ENCODE assay signal across 18 mouse cellular contexts in the genomic region with DNA sequence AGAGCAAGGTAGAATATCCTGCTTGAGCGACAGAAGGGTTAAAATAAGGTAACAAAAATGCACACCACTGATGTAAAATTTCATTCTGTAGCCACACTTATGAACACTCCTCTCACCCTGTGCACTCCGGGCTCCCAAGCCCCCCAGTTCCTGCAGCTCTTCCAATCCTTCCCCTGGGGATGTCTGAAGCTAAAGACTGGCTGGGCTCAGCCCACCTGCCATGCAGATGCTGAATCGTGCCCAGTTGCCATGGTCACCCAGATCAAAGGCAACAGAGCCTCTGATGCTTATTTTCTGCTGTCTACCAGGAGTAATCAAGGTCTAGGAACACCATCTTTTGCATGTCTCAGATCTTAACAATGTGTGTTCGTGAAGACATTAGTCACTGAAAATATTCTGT.
A peak's percentile ranks its signal among the peaks of the same experiment; 100 is the strongest.
DNase-seq lines count a peak whose midpoint lies in the region; ATAC-seq lines count a peak whose summit lies in the region.
"Had no signal": no experiment of that assay in that cellular context is flagged by ENCODE, and none has a peak within 500 bp of the region (broad histone marks: within the 10 kb centered on the region; RNA-seq: fewer than 3 reads in every experiment).

No protein-coding gene starts in this region.

- H3K27ac ChIP-seq in forebrain, embryonic 10.5 days = no peak overlapping the region
- H3K27ac ChIP-seq in forebrain, embryonic 16.5 days (ENCODE audit: low read length) = no peak overlapping the region
- no peak overlapping the region for H3K27ac ChIP-seq in midbrain, embryonic 11.5 days (ENCODE audit: low read depth, low read length)
- H3K27ac ChIP-seq: embryonic facial prominence, embryonic 15.5 days; heart, embryonic 10.5 days had no signal

- H3K4me3 ChIP-seq in forebrain, embryonic 10.5 days = no peak overlapping the region
- H3K4me3 ChIP-seq in forebrain, embryonic 16.5 days (replicated peaks; ENCODE audit: low read length) = no peak overlapping the region
- H3K4me3 ChIP-seq in midbrain, embryonic 11.5 days (ENCODE audit: low read depth, low read length) = no peak overlapping the region
- H3K4me3 ChIP-seq: embryonic facial prominence, embryonic 15.5 days; heart, embryonic 10.5 days had no signal

- peak; percentile 20 for DNase-seq in forebrain, embryonic 10.5 days (ENCODE audit: extremely low spot score, low spot score)
- peak; percentile 2 for DNase-seq in retina, embryonic 14.5 days (ENCODE audit: low spot score)
- DNase-seq in retina, postnatal 1 day = no peak
- DNase-seq in midbrain, embryonic 11.5 days (ENCODE audit: low spot score, missing footprints) = peak; percentile 70
- DNase-seq in layer of hippocampus, postnatal 25 days (ENCODE audit: extremely low spot score in 1 of 2, low spot score in 1 of 2) = no peak
- no peak for DNase-seq in cerebellum, postnatal 25 days
- no peak for DNase-seq in heart, postnatal 4 days
- DNase-seq: cerebellum, postnatal 14 days; gastrocnemius, postnatal 14 days; heart, postnatal 10 days; kidney, adult 9 months; kidney, postnatal 4 days; liver; liver, postnatal 0 days; lung, postnatal 36 days had no signal

- WGBS in forebrain, embryonic 10.5 days = 57% methylated on average over 4 of the region's 4 CpGs
- 42% methylated on average over 4 of the region's 4 CpGs for WGBS in forebrain, embryonic 16.5 days
- WGBS in midbrain, embryonic 11.5 days = 48% methylated on average over 4 of the region's 4 CpGs

- peaks cover 11% of the 10 kb centered on the region; the same call in 1 of the 2 replicates for H3K36me3 ChIP-seq in forebrain, embryonic 10.5 days (replicated peaks)
- no peaks in the 10 kb centered on the region for H3K36me3 ChIP-seq in forebrain, embryonic 16.5 days (ENCODE audit: control insufficient read depth, insufficient read depth)
- H3K36me3 ChIP-seq in midbrain, embryonic 11.5 days (ENCODE audit: control insufficient read depth, insufficient read depth, low read length) = no peaks in the 10 kb centered on the region; the same call in 1 of the 2 replicates
- H3K36me3 ChIP-seq: embryonic facial prominence, embryonic 15.5 days had no signal

- H3K4me1 ChIP-seq in forebrain, embryonic 10.5 days = peaks cover 5% of the 10 kb centered on the region
- H3K4me1 ChIP-seq in forebrain, embryonic 16.5 days (replicated peaks; ENCODE audit: control insufficient read depth, insufficient read depth, low read length) = 0 out of 2 replicates have a peak, but pooled peaks cover 2% of the 10 kb centered on the region
- H3K4me1 ChIP-seq in midbrain, embryonic 11.5 days (ENCODE audit: control insufficient read depth, insufficient read depth, low read length) = no peaks in the 10 kb centered on the region
- H3K4me1 ChIP-seq: embryonic facial prominence, embryonic 15.5 days; heart, embryonic 10.5 days had no signal

- ATAC-seq in forebrain, embryonic 16.5 days = no peak
- peak; percentile 66; the same call in 1 of the 2 replicates for ATAC-seq in midbrain, embryonic 11.5 days (ENCODE audit: low FRiP score)
- ATAC-seq: liver, postnatal 0 days had no signal

- no peaks in the 10 kb centered on the region for H3K27me3 ChIP-seq in forebrain, embryonic 10.5 days (ENCODE audit: poor library complexity, severe bottlenecking)
- no peaks in the 10 kb centered on the region for H3K27me3 ChIP-seq in forebrain, embryonic 16.5 days (replicated peaks; ENCODE audit: control insufficient read depth, insufficient read depth, low read length)
- no peaks in the 10 kb centered on the region for H3K27me3 ChIP-seq in midbrain, embryonic 11.5 days (ENCODE audit: control insufficient read depth, insufficient read depth, low read length)
- H3K27me3 ChIP-seq: embryonic facial prominence, embryonic 15.5 days had no signal

- no peak overlapping the region for H3K4me2 ChIP-seq in forebrain, embryonic 16.5 days (ENCODE audit: low read length)
- no peak overlapping the region for H3K4me2 ChIP-seq in midbrain, embryonic 11.5 days
- H3K4me2 ChIP-seq: embryonic facial prominence, embryonic 15.5 days had no signal

- H3K9me3 ChIP-seq in forebrain, embryonic 10.5 days = no peaks in the 10 kb centered on the region
- no peaks in the 10 kb centered on the region for H3K9me3 ChIP-seq in forebrain, embryonic 16.5 days (ENCODE audit: control insufficient read depth, low read length)
- H3K9me3 ChIP-seq in midbrain, embryonic 11.5 days (ENCODE audit: control insufficient read depth, low read length) = no peaks in the 10 kb centered on the region
- H3K9me3 ChIP-seq: embryonic facial prominence, embryonic 15.5 days; heart, embryonic 10.5 days had no signal

- H3K9ac ChIP-seq in forebrain, embryonic 16.5 days (replicated peaks; ENCODE audit: low read depth, low read length) = no peak overlapping the region
- no peak overlapping the region for H3K9ac ChIP-seq in midbrain, embryonic 11.5 days (ENCODE audit: low read length)
- H3K9ac ChIP-seq: embryonic facial prominence, embryonic 15.5 days; liver, postnatal 0 days had no signal

Comparison
In these comparisons a context has a peak if more than half of its experiments do, and no peak if none do; other contexts are left out.
1. DNase-seq: peak in forebrain, embryonic 10.5 days (single experiment), retina, embryonic 14.5 days (single experiment) and midbrain, embryonic 11.5 days (single experiment); none in retina, postnatal 1 day (single experiment), layer of hippocampus, postnatal 25 days (0 of 2), cerebellum, postnatal 25 days (0 of 2) and heart, postnatal 4 days (single experiment).